Mouse (Mus musculus): Measurements from ENCODE around the gene Cmklr1. TPM values are rescaled to one million over a fixed set of nuclear protein-coding genes. Genes with fewer than 3 reads are reported as not detected.

Cmklr1 gene
- polyA plus RNA-seq, 1 experiment from 2014 or later, result 63.8 TPM

DNA sequence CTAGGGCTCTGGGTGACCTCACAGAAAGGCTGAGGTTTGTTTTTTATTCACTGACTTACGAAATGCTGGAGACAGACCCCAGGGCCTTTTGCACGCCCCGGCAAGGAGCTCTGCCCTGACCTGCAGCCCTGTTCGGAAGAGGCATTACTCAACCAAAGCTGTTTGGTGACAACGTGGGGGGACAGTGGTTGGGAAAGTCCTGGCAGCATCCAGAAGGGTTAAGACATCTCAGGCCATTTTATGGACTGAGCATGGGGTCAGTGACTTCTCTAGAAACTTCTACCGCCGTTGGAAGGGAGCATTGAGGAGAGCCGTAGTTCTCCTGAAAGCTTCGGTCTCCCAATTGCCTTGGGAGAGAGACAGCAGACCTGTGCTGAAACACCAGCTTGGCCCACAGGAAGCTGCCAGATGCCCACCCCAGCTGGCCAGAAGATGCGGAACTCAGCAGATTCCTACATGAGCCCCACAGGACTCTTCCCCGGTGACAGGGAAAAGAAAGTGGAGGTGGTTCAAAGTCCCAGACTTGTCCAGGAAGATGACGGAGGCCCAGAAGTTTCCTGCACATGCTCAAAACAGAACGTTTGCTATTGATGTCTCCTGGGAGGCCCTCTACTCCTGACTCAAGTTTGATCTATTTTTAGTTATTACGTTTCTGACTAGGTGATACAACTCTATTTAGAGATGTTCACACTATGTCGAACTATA, 14.2 kb downstream of the Cmklr1 start:
- no peak overlapping the region for H3K9ac ChIP-seq (replicated peaks; ENCODE audit: low read depth)
- TF ChIP-seq CTCF (IDR thresholded peaks at IDR 0.05), result no peak
- TF ChIP-seq EP300 (IDR thresholded peaks at IDR 0.05), result peak; percentile 84
- 57% methylated on average over 15 of the region's 15 CpGs for WGBS
- peaks cover 8% of the 10 kb centered on the region for H3K4me1 ChIP-seq (ENCODE audit: insufficient read depth, low read depth, low read length)
- no peaks in the 10 kb centered on the region for H3K36me3 ChIP-seq (ENCODE audit: insufficient read depth, low read length)
- no peak overlapping the region for H3K4me3 ChIP-seq (ENCODE audit: low read depth, low read length)
- no peak overlapping the region for H3K4me2 ChIP-seq (replicated peaks; ENCODE audit: low read depth, low read length)
- no peaks in the 10 kb centered on the region for H3K9me3 ChIP-seq (ENCODE audit: low read length)
- peak; percentile 50 for ATAC-seq
- H3K27ac ChIP-seq (ENCODE audit: low read length), result peak overlapping the region; percentile 75
- peak; percentile 86 for DNase-seq (ENCODE audit: low spot score)
- no peaks in the 10 kb centered on the region for H3K27me3 ChIP-seq (replicated peaks; ENCODE audit: insufficient read depth, low read length)

DNA sequence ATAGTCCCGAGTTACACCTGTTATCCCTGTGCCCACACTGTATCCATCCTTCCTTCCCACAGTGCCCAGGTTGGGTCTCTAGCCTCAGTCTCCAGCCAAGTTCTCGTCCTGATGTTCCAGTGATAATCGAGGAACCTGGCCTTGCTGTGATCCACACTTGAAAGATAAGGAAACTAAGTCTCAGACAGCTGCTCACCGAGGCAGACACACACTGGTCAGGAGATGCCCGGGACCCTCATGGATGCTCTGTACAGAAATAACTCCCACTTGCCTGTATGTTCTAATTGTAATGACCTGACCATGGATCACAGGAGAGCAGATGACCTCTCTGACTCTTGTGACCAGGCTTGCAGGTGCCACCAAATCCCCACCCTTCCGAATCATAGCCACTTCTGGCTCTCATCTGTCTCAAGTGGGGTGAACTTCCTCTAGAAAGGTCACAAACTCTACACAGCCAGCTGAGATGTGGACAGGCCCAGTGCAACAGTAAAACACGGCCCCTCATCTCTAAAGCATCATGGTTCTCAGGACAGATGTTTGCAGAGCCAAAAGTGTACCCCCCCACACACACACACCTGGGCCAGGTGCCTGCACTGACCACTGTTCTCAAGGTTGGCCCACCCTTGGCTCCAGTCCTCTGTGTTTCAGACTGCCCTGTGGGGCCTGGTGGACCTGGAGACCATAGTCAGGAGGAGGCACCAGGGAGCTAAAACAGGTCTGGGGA, 15.2 kb downstream of the Cmklr1 start:
- no peaks in the 10 kb centered on the region for H3K9me3 ChIP-seq (ENCODE audit: low read length)
- no peak overlapping the region for H3K9ac ChIP-seq (replicated peaks; ENCODE audit: low read depth)
- TF ChIP-seq EP300 (IDR thresholded peaks at IDR 0.05) (no peak), CTCF (IDR thresholded peaks at IDR 0.05) (no peak)
- H3K36me3 ChIP-seq (ENCODE audit: insufficient read depth, low read length), result no peaks in the 10 kb centered on the region
- 65% methylated on average over 7 of the region's 7 CpGs for WGBS
- no peak overlapping the region for H3K4me2 ChIP-seq (replicated peaks; ENCODE audit: low read depth, low read length)
- no peak overlapping the region for H3K4me3 ChIP-seq (ENCODE audit: low read depth, low read length)
- peaks cover 8% of the 10 kb centered on the region for H3K4me1 ChIP-seq (ENCODE audit: insufficient read depth, low read depth, low read length)
- ATAC-seq (no peak), DNase-seq (ENCODE audit: low spot score) (no peak)
- no peaks in the 10 kb centered on the region for H3K27me3 ChIP-seq (replicated peaks; ENCODE audit: insufficient read depth, low read length)
- peak overlapping the region; percentile 75 for H3K27ac ChIP-seq (ENCODE audit: low read length)

DNA sequence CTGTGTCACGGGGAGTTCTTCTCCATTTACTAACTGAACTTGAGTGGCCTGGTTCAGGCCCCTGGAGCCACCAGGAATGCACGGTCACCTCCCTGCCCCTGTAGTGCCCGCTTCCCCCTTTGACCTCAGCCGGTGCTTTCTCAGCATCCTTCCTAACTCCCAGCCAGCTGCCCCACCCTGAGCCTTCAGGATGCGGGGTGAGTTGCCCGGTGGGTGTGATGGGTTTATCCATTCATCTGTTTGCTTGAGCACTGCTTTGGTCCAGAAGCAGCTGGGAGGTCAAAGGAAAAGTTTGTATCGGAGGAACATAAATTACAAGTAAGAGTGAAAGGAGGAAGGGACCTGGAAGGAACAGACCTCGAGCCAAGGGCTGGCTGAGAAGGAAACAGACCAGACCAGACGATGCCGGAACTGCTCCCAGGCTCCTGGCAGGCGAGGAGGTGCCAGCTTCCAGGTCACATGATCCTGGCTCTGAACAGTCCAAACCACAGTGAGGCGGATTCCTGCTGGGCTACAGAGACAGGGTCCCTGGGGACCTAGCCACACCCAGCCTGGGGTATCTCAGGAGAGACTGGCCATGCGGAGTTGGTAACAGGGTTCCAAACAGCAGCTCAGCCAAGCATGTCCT, 16.1 kb downstream of the Cmklr1 start:
- no peaks in the 10 kb centered on the region for H3K36me3 ChIP-seq (ENCODE audit: insufficient read depth, low read length)
- H3K27me3 ChIP-seq (replicated peaks; ENCODE audit: insufficient read depth, low read length), result no peaks in the 10 kb centered on the region
- H3K9ac ChIP-seq (replicated peaks; ENCODE audit: low read depth), result no peak overlapping the region
- DNase-seq (ENCODE audit: low spot score) (peak; percentile 73), ATAC-seq (peak; percentile 30)
- peak overlapping the region; percentile 75 for H3K27ac ChIP-seq (ENCODE audit: low read length)
- peaks cover 8% of the 10 kb centered on the region for H3K4me1 ChIP-seq (ENCODE audit: insufficient read depth, low read depth, low read length)
- H3K9me3 ChIP-seq (ENCODE audit: low read length), result no peaks in the 10 kb centered on the region
- 13% methylated on average over 13 of the region's 13 CpGs for WGBS
- no peak overlapping the region for H3K4me2 ChIP-seq (replicated peaks; ENCODE audit: low read depth, low read length)
- no peak overlapping the region for H3K4me3 ChIP-seq (ENCODE audit: low read depth, low read length)
- TF ChIP-seq CTCF (IDR thresholded peaks at IDR 0.05) (no peak), EP300 (IDR thresholded peaks at IDR 0.05) (peak; percentile 62; the same call in 1 of the 2 replicates)

DNA sequence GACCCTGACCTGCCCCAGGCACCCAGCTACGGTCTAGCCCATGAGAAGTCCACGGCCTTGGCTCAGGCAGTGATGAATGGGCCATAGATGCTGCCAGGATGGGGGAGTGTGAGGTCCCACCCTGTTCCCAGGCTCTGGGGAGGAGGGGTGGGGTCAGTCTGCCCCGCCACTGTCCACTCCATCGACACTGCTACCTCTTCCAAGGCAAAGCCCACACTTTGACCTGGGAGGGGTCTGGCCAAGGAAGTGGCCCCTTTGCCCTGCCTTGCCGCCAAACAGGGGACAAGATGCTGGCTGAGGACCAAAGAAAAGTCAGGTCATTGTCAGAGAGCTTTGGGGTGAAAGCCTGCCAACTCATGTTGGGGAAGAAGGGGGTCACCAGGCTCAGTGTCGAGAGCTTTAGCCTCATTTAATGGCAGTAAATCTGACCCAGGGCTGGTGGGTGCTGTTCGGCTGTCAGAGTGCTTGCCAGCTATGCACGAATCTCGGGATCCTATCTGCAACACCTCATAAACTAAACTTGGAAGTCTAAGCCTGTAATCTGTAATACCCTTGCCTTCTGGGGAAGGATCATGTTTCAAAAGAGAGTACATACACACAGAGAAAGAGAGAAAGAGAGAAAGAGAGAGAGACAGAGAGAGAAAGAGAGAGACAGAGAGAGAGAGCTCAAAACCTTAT, 17.1 kb downstream of the Cmklr1 start:
- TF ChIP-seq EP300 (IDR thresholded peaks at IDR 0.05) (peak; percentile 63), CTCF (IDR thresholded peaks at IDR 0.05) (no peak)
- Histone ChIP-seq H3K4me2 (replicated peaks; ENCODE audit: low read depth, low read length) (no peak overlapping the region), H3K9me3 (ENCODE audit: low read length) (no peaks in the 10 kb centered on the region), H3K36me3 (ENCODE audit: insufficient read depth, low read length) (no peaks in the 10 kb centered on the region), H3K27me3 (replicated peaks; ENCODE audit: insufficient read depth, low read length) (no peaks in the 10 kb centered on the region), H3K27ac (ENCODE audit: low read length) (peak overlapping the region; percentile 75), H3K4me1 (ENCODE audit: insufficient read depth, low read depth, low read length) (peaks cover 12% of the 10 kb centered on the region), H3K4me3 (ENCODE audit: low read depth, low read length) (no peak overlapping the region), H3K9ac (replicated peaks; ENCODE audit: low read depth) (no peak overlapping the region)
- ATAC-seq, result peak; percentile 66
- 20% methylated on average over 9 of the region's 9 CpGs for WGBS
- DNase-seq (ENCODE audit: low spot score), result peak; percentile 86

DNA sequence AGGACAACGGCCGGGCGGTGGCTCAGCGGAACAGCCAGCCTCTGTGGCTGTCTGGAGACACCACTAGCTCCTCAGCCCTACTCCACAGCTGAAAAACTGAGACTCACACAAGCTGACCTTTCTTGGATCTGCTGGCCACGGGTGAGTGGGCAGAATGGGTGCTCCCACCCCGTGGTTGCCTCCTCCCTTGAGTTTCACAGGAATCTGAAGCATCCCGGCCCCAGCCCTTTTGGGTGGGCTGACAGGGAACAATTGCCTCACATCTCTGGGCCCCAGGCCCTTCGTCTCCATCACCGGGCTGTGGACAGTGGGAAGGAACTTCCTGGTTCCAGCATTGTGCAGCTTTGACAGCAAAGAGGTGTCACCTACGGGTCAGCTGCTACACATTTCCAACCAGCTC, 20.1 kb downstream of the Cmklr1 start:
- no peak overlapping the region for H3K4me3 ChIP-seq (ENCODE audit: low read depth, low read length)
- H3K9ac ChIP-seq (replicated peaks; ENCODE audit: low read depth), result no peak overlapping the region
- ATAC-seq, result no peak
- no peaks in the 10 kb centered on the region for H3K9me3 ChIP-seq (ENCODE audit: low read length)
- peak overlapping the region; percentile 62 for H3K27ac ChIP-seq (ENCODE audit: low read length)
- peak; percentile 56 for DNase-seq (ENCODE audit: low spot score)
- no peak overlapping the region for H3K4me2 ChIP-seq (replicated peaks; ENCODE audit: low read depth, low read length)
- H3K36me3 ChIP-seq (ENCODE audit: insufficient read depth, low read length), result no peaks in the 10 kb centered on the region
- H3K4me1 ChIP-seq (ENCODE audit: insufficient read depth, low read depth, low read length), result peaks cover 15% of the 10 kb centered on the region
- no peak for TF ChIP-seq EP300 (IDR thresholded peaks at IDR 0.05)
- no peak for TF ChIP-seq CTCF (IDR thresholded peaks at IDR 0.05)
- WGBS, result 46% methylated on average over 10 of the region's 10 CpGs
- no peaks in the 10 kb centered on the region for H3K27me3 ChIP-seq (replicated peaks; ENCODE audit: insufficient read depth, low read length)

DNA sequence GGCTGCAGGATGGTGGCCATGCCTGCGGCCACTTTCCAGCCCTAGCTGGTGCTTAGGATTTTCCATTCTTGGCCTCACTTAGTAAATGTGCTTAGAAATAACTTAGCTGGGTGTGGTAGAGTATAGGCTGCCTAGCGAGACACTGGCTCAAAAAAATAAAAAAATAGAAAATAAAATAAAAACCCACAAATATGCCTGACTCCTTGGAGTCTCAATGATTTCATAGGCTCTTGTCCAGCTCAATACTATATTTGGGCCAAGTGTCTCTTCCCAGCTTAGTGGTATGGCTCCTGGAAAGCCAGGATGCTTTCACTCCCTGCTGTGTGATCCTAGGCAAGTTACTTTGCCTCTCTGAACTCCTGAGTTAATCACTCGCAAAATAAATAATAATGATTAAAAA, 21.0 kb downstream of the Cmklr1 start:
- Histone ChIP-seq H3K36me3 (ENCODE audit: insufficient read depth, low read length) (no peaks in the 10 kb centered on the region), H3K9ac (replicated peaks; ENCODE audit: low read depth) (no peak overlapping the region), H3K27ac (ENCODE audit: low read length) (peak overlapping the region; percentile 72), H3K4me2 (replicated peaks; ENCODE audit: low read depth, low read length) (no peak overlapping the region), H3K27me3 (replicated peaks; ENCODE audit: insufficient read depth, low read length) (no peaks in the 10 kb centered on the region), H3K9me3 (ENCODE audit: low read length) (no peaks in the 10 kb centered on the region), H3K4me1 (ENCODE audit: insufficient read depth, low read depth, low read length) (peaks cover 12% of the 10 kb centered on the region), H3K4me3 (ENCODE audit: low read depth, low read length) (no peak overlapping the region)
- WGBS, result 80% methylated on average over 3 of the region's 3 CpGs
- TF ChIP-seq CTCF (IDR thresholded peaks at IDR 0.05), result no peak
- no peak for TF ChIP-seq EP300 (IDR thresholded peaks at IDR 0.05)
- DNase-seq (ENCODE audit: low spot score) (no peak), ATAC-seq (no peak)
